Mouse (Mus musculus) adrenal gland, postnatal 4 days (tissue): ENCODE data around the gene Ppox. TPM values are rescaled to one million over a fixed set of nuclear protein-coding genes. Genes with fewer than 3 reads are reported as not detected.

Experiments used
- DNase-seq, 2 experiments: peaks; one replicate each; pipeline ENCODE4 v3.0.0; 2021 to 2022; ENCODE audit warnings: low spot score in 2 of 2, mixed read lengths in 2 of 2
- total RNA-seq, 2 experiments: library from RNA; stranded (reverse); gene quantifications; 2 replicates each; pipeline ENCODE4 v1.2.3; 2021

The Ppox gene
- total RNA-seq, 2 experiments from 2014 or later = 55.8 to 57.1 TPM

DNA sequence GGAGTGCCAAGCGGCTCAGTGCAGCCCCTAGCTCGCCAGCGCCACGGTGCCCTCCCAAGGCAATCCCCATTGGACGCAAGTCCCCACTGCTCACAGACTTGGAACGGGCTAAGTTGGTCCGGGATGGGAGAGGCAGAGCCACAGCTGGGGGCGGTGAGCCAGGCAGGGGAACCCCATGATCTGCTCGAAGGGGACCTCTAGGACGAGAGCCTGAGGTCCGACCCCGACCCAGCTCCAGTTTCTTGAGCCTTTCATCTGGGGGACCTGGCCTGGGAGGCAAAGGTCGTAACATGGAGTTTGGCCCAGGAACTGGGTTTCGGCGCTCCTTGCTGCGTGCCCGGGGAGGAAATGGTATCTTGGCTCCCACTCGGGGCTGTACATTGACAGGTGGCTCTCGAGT, 5.5 kb upstream of the Ppox start:
- DNase-seq = no peak

DNA sequence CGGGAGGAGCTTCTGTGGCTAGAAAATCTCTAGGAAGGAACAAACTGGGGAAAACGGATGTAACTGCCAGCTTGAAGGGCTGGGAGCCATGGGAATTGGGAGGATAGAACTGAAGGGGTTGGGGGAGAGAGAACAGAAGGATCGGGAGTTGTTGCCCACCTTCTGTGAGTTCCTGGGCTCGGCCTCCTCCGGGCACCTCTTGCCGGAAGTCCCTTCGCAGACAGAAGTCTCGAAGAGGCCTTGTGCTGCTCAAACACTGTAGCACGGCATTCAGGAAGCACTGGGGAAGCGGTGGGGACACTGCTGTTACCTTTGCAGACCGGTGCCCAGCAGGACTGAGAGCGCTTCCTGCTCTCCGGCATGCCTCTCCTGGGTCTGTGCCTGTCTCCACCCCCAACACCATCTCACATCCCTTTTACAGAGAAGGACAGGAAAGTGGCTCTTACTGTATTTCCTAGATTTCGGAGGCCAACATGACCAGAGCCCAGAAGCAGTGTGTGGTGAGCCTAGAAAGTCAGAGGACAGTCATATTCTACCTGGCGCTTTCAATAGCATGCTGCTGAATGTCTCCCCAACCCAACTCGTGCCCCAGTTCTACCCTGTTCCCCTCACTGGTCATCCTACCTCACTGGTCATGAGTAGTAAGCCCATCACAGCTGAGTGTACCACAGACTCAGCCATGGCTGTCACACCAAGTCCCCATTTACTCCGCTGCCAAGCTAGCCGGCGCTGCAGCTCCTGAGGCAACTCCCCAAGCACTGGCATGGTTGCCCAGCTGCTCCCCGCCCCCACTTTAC, 4.3 kb upstream of the Ppox start:
- DNase-seq = no peak

- no peak for DNase-seq
Measured at GRCm38 (mm10) chr1:171284491-171284890, 3.5 kb upstream of the Ppox start.

DNA sequence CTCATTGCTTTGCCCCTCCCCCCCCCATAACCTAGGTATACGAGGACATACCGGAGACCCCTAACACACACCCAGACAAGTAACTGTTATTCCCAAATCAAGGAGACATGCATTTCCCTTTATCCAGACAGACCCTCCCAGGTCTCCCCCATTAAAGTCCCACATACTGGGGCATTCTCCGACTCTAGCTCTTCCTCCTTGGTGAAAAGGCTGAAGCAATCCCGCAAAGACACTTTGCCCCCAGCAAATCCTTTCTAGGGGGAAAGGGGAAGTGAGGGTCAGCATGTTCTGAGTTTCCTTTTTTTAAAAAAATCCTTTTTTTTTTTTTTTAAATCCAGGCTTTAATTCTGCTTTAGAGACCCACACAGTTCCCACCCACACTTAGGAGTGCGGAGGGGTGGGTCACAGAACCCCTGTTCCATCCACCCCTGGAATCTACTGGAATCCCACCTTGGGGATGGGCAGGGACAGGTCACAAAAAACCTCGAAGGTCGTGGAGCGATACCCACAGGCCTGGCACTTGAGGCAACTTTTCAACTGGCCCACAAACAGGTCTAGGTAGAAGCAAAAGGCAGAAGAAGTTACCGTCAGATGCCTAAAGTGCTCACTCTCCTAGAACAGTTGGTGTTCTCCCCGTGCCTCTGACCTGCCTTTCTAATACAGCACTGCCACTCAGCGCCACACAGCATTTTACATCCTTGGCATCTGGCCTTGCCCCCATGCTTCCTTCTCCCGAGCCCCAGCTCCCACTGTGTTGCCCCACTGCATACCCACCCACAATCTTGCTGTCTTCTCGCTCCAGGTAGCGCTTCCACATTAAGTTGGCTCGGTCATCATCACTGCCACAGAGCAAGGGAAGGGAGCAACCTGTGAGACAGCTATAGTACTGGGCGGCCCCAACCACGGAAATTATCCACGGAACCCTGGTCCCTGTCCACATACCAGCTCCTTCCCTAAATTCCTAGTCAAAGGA, 2.5 kb upstream of the Ppox start:
- no peak for DNase-seq

- DNase-seq = no peak
Measured at GRCm38 (mm10) chr1:171282086-171282805, 1.3 kb upstream of the Ppox start.

GRCm38 (mm10) chr1:171281528-171281923, 540 bp upstream of the Ppox start:
- DNase-seq = peak; percentile 59 to 71

DNA sequence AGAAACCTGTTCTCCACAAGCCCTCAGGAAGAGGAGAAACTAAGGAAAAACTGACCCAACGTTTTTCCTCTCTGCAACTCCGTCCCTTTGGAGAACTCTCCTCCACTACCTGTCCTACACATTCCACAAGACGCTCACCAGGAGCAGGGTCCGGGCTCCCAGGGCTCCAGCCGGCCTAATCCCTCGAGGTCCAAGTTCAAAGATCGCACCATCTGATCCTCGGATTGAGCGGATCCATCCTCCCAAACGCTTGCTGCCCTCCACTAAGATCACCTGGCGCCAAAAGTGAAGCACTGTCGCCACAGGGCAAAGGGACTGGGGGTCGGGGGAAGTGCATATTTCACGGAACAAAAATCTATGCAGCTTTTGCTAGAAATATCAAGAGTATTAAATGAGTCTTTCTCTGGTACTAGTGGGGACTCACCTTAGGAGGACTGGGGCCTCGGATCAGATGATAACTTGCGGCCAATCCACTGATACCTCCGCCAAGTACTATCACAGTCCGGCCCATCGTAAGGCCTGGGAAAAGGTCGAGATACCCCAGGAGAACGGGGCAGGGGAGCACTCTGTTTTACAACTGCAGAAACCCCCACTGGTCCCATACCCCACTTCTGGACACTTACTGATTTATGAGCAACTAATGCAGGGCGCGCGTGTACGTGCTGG, 603 bp downstream of the Ppox start:
- no peak for DNase-seq

DNA sequence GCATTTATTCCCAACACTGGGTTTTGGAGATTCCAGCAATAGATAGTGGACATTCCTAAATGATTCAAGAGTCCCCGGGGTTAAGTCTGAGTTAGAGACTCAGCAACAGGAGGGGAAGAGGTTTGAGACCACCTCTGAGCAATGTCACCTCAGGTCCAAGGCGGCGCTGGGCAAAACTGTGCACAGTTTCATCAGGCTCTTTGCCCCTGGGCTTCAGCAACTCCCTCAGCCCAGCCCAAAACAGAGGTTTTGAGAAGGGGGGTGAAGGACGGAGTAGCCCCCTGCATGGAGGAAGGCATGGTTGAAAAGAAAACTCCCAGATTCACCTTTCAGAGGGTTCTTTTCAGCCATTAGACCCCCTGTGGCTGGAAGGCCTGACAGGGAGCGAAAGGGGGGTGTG, 1.3 kb downstream of the Ppox start:
- no peak for DNase-seq

GRCm38 (mm10) chr1:171279012-171279705, 1.8 kb downstream of the Ppox start:
- DNase-seq = no peak

- DNase-seq = no peak
Measured at GRCm38 (mm10) chr1:171278436-171278835, 2.5 kb downstream of the Ppox start.

DNA sequence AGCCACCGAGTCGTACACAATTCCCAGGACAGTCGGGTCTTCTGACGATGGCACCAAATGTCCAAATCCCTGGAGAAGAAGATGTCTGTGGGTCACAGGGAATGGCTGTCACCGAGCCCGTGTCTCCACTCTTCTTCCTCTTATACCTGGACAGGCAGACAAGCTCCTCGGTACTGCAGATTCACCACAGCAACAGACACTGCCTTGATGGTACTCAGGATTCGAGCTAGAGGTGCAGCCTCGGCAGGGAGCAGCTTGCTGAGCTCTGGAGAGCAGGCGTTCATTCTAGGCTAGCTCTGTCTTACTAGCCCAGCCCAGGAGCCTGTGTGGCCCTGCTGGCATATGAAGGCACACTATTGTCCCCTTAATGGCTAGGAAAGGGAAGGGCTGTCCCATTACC, 3.2 kb downstream of the Ppox start:
- no peak for DNase-seq

GRCm38 (mm10) chr1:171276110-171276748, 4.8 kb downstream of the Ppox start:
- no peak for DNase-seq

DNA sequence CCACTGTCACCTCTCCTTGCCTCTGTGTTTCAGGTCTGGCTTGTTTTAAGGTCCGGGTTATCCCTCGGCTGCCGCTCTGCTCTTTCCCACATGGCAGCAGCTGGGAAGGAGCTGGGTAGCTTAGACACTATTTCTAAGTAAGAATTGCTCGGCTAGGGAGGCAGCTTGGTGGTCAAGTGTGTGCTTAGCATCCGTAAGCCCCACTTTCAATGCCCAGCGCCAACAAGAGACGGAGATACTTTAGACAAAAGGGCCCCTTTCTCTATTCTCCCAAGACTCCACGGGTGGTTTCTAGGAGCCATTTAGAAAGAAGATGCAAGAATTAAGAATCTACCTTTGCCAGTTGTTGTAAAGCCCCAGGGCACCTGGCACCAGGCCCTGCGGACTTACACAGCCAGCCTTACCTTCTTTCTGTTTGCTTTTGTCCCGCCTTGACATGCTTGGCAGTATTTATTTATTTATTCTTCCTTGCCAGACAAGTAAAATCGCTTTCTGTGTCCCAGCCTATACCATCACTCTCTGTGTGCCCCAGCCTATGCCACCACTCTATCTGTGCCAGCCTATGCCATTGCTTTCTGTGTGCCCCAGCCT, 5.7 kb downstream of the Ppox start:
- DNase-seq = no peak

- no peak for DNase-seq
Measured at GRCm38 (mm10) chr1:171274171-171274570, 6.8 kb downstream of the Ppox start.

DNA sequence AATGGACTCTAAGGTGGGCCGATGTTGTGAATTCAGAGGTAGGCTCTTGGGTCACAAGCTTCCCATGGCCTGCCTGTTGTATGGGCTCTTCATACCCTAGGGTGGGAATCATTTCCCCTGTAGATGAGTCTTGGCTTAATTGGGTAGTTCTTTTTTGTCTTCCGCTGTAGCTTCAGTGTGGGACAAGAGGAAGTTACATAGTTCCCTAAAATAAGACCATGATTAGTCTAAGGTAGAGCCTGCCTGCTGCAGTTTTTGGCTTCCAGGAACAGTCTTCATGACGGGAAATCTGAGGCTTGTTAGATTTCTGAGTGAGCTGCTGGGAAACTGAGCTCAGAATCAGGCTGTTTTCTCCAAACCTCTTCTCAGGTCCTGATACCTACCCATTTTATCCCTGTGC, 8.9 kb downstream of the Ppox start:
- DNase-seq = no peak

GRCm38 (mm10) chr1:171271622-171272021, 9.4 kb downstream of the Ppox start:
- DNase-seq = no peak

DNA sequence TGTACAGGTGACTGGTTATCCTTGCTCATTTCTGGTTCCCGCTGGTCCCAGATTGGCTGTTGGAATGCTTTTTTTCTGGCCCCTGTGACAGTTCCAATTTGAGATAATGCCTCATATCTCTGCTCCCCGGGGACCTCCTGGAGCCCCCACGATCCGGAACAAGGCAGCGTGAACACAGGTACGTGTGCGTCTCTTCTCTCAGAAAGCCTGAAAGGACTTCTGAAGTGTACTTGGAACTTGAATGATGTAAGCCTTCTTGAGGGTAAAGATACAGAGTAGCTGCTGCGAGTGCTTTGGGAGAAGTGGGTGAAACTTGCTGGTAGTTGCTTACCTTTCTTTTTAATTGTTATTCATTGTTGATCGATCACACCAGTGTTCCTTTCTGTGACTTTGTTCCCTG, 9.8 kb downstream of the Ppox start:
- no peak for DNase-seq

- no peak for DNase-seq
Measured at GRCm38 (mm10) chr1:171270573-171270900, 10.4 kb downstream of the Ppox start.

GRCm38 (mm10) chr1:171269848-171270572, 11.0 kb downstream of the Ppox start, which contains the start of gene B4galt3:
Gene B4galt3, plus strand, starts transcription at chr1:171270328.
- peak; percentile 90 to 91 for DNase-seq
